Mouse (Mus musculus): ENCODE results near the gene Taf11. TPM values are rescaled to one million over a fixed set of nuclear protein-coding genes. Genes with fewer than 3 reads are reported as not detected.
A peak's percentile ranks its signal among the peaks of the same experiment; 100 is the strongest.

Gene Taf11
- total RNA-seq, 4 experiments from 2014 or later, result 22.9 to 24.7 (median 23.4) TPM

DNA sequence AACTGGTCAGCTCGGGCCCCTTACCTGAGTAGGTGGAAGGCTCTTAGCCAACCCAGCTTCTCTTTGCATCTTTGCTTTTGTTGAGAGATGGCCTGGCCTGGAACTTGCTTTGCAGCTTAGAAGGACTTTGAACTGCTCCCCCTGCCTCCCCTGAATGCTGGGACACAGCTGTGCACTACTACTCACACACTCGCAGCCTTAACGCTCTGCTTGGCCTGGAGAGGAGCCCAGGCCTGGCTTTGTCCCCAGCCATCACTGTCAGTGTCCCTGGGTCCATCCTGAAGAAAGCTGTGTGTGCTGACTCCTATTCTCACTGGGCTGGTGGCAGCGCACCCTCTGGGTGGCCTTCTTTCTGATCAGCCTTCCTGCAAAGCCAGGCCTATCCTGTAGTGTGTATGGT lies 11.0 kb upstream of the Taf11 start:
- DNase-seq (ENCODE audit: low spot score), result no peak

GRCm38 (mm10) chr17:27916366-27916765 lies 6.7 kb upstream of the Taf11 start:
- DNase-seq (ENCODE audit: low spot score), result no peak

DNA sequence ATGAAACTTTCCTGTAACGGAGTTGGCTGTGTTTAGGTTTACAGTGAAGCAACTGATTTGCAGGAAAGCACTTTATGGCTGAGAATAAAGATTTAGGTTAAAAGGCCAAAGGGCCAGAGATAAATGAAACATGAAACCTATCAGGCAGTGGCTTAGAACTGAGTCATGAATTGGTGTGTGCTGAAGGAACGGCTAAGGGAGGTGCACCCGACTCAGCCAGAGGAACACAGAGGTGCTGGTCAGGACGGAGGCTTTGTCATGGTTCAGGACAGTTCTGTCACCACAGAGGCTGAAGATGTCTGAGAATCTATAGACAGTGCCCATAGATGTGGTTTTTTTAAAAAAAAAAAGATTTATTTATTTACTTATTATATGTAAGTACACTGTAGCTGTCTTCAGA lies 5.1 kb upstream of the Taf11 start:
- no peak for DNase-seq (ENCODE audit: low spot score)

DNA sequence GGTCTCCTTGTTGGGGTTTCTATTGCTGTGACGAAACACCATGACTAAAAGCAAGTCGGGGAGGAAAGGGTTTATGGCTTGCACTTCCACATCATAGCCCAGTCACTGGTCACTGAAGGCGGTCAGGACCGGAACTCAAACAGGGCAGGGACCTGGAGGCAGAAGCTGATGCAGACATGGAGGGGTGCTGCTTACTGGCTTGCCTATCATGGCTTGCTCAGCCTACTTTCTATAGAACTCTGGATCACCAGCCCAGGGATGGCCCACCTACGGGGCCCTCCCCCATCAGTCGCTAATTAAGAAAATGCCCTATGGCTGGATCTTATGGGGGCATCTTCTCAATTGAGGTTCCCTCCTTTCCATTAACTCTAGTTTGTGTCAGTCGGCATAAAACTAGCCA lies 1.7 kb upstream of the Taf11 start:
- no peak for DNase-seq (ENCODE audit: low spot score)

- DNase-seq (ENCODE audit: low spot score), result peak; percentile 77
Observed at GRCm38 (mm10) chr17:27908888-27909621, 589 bp downstream of the Taf11 start, which contains the start of gene Anks1. Anks1 (plus strand) TSS chr17:27909306.

DNA sequence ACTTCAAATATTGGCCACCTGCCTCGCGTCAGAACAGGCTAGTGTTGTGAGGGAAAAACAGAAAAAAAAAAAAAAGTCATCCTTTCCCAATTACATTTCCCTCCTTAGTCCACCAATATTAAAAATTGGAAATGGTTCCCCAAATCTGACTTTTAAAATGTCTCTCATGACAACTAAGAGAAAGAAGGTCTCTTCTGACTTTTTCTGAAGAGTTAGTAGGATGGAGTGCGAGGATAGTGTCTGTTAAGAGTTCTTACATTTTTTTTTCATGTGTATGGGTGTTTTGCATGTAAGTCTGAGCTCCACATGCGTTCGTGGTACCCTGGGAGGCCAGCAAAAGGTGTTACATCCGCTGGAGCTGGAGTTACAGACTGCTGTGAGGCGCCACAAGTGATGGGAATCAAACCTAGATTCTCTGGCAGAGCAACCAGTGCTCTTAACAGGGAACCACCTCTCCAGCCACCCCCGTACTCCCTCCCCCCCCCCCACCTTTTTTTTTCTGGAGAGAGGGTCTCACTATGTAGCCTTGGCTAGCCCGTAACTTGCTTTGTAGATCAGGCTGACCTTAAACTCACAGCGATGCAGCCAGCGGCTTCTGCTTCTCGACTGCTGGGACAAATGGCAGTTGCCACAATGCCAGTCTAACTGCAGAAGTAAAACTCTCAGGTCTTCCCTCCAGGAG lies 1.3 kb downstream of the Taf11 start:
- DNase-seq (ENCODE audit: low spot score), result peak; percentile 54

DNA sequence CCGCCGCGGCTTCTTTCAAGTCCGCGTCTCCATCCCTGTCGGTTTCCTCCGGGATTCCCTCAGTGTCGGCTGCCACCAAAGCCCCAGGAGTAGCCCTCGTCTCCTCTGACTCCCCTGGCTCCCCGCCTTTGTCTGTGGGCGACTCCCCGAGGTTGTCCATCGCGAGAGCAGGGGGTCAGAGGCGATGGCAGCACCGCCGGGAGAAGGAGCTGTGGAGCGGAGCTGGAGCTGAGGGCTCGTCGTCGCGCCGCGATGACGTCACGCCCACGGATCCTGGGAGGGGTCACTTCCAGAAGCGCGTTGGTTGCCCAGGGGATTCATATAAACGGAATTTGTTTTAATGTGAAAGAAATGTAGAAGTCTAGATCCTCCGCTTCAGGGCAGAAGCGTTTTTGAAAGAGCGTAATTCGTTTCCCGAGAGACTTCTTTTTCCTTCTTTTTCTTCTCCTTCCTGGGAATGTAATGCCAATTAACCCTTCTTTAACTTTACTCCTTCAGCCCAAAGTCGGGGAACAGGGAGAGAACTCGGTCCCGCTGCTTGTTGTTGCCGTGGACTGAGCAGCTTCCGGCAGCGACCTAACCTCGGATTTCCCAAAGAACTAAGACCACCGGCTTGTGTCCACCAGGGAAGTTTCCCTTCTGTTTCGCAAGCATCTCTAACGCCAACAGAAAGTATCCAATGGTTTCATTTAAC lies 2.0 kb downstream of the Taf11 start:
- peak; percentile 94 for DNase-seq (ENCODE audit: low spot score)

DNA sequence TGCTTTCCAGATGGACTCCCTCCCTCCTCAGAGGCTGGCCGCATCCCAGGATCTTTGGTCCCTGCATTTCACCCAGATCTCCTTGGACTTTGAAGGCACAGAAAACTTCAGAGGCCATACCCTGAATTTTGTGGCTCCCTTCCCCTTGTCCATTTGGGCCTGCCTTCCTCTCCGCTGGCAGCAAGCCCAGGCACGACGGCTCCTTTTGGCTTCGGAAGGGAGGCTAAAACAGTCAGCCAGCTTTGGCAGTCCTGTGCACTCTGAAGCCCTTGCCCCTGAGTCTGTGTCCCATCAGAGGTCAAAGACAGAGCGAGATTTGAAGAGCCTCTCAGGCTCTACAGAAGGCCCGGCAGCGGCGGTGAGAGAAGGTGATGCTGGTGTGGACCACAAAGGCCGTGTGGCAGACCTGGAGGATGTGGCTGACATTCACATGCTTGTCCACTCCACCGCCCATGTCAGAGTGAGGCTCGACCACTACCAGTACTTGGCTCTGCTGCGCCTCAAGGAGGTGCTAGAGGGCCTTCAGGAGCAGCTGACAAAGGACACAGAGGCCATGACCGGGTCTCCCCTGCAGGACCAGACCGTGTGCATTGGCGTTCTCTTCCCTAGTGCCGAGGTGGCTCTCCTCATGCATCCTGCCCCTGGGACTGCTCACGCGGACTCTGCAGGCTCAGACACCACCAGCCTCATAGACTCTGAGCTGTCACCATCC lies 23.0 kb downstream of the Taf11 start:
- peak; percentile 20 for DNase-seq (ENCODE audit: low spot score)

- no peak for DNase-seq (ENCODE audit: low spot score)
Observed at GRCm38 (mm10) chr17:27883994-27884393, 25.6 kb downstream of the Taf11 start.

DNA sequence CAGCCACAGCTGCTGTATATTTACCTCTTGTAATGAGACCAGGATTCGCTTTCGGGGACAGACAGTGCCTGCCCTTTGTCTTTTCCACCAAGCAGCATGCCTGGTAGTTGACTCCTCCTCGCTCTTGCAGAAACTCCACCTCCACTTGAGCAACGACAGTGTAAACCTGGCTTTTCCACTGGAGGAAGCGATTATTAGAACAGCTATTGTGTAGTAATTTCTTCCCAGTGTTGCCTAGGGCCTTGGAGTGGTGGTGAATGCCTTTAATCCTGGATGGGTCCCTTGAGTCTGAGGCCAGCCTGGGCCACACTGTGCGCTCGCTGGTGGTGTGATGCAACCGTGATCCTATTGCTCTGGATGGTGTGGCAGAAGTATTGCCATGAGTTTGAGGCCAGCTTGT lies 26.5 kb downstream of the Taf11 start:
- no peak for DNase-seq (ENCODE audit: low spot score)

GRCm38 (mm10) chr17:27881518-27881917 lies 28.1 kb downstream of the Taf11 start:
- peak; percentile 4 for DNase-seq (ENCODE audit: low spot score)

DNA sequence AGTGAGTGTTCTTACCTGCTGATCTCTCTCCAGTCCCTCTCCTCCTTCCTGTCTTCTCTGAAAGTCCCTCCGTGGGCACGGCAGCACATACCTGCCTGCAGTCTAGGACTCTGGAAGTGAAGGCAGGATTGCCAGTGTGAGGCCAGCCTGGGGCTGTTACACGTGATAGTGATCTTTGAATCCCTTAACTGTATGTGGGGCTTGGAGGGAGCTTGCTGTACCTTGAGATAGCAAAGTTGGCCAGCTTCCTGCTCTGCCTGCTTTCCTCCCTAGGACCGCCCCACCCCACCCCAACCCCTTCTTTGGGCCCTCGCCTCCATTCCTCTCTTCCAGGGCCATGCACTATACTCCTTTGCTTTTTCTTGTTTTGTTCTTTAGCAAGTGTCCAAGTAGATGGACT lies 35.1 kb downstream of the Taf11 start:
- no peak for DNase-seq (ENCODE audit: low spot score)

DNA sequence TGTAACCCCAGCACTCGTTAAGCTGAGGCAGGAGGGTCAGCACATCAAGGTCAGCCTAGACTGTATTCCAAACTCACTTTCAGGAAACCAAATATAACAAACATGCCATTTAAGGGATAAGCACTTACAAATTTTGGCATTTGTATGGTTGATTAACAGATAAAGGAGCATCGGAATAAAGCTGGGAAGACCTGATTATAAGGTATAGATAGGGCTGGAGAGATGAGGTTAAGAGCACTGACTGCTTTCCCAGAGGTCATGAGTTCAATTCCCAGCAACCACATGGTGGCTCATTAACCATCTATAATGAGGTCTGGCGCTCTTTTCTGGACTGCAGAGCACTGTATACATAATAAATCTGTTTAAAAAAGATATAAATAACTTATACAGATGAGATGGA lies 36.1 kb downstream of the Taf11 start:
- no peak for DNase-seq (ENCODE audit: low spot score)

- no peak for DNase-seq (ENCODE audit: low spot score)
Observed at GRCm38 (mm10) chr17:27871851-27872250, 37.8 kb downstream of the Taf11 start.

GRCm38 (mm10) chr17:27866737-27867136 lies 42.9 kb downstream of the Taf11 start:
- DNase-seq (ENCODE audit: low spot score), result no peak

- no peak for DNase-seq (ENCODE audit: low spot score)
Observed at GRCm38 (mm10) chr17:27865461-27865860, 44.2 kb downstream of the Taf11 start.

DNA sequence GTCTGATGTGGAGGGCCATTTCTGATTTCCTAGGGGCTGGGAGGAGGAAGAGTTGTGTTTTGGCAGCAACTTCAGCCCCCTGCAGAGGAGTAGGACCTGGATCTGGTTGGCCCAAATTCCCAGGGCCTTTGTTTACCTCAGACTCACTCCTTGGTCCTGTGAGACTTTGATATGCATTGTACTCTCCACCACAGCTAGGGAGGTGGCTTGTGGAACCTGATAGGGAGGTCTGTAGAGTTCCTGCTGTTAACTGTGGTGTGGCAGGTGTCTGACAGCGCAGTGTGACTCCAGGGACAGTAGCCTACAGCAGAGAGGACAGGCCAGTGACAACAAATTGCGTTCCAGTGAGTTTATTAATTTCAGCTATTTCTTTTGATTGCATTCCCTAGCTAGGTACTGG lies 50.5 kb downstream of the Taf11 start:
- no peak for DNase-seq (ENCODE audit: low spot score)

DNA sequence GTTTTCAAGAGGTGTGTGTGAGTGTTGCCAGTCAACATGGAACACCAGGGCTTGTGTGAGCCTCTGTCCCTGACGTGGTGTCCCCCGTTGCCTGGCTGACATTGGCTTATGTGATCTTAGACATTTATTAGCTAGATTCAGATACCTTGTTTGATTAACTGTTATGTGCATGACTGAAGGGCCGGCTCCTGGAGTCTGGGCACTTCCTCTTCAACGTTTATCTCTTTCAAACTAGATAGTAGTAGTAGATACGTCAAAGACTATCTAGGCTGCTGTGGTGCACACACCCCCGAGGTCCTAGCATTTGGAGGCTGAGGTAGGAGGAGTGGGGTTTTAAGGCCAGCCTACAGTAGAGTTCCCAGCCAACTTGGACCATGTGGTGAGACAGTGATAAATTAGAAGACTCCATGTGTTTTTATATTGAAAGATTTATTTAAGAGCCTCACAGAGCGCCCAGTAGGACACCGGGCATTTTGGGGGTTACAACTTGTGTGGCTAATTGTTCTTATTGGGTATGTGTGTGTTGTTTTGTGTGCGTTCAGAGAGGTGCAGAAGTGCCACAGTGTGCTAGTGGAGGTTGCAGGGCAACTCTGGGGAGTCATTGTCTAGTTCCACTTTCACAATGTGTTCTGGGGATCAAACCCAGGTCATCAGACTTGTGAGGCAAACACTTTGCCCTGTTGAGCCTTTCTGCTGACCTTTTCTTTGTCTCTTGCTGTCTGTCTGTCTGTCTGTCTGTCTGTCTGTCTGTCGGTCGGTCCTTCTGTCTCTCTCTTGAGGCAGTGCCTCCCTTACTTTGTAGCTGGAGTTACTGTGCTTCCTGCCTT lies 51.8 kb downstream of the Taf11 start:
- no peak for DNase-seq (ENCODE audit: low spot score)

- DNase-seq (ENCODE audit: low spot score), result peak; percentile 34
Observed at GRCm38 (mm10) chr17:27856798-27857648, 52.6 kb downstream of the Taf11 start.

DNA sequence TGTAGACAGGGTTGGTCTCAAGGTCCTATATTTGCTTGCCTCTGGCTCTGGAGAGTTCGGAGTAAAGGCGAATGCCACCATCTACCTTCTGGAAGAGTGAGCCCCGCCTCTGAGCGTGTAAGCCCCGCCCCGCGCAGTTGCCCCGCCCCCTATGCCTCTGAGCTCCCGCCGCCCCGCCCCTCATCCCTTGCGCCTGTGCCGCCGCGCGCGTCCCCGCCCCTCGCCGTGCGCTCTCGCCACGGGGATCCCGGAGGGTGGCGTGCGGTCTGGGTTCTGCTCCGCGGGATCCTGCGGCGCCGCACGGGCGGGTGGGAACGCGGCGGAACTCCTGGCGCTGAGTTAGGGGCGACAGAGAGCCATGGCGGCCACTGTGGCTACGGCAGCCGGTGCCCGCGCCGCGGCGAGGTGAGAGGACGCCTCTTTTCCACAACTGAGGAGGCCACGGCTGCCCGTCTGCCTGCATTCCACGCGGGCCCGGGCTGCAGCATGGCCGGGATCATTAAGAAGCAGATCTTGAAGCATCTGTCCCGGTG lies 53.3 kb downstream of the Taf11 start, which contains the start of gene Uhrf1bp1:
Gene Uhrf1bp1, plus strand, starts transcription at position 177 of the 533 bp plus-strand sequence.
- DNase-seq (ENCODE audit: low spot score), result peak; percentile 56

All from heart, adult 8-10 months (tissue).